Mouse (Mus musculus): ENCODE measurements around the gene Plekhm3. TPM values are rescaled to one million over a fixed set of nuclear protein-coding genes. Genes with fewer than 3 reads are reported as not detected.

Plekhm3 gene
- polyA plus RNA-seq, 1 experiment: 4.8 TPM

DNA sequence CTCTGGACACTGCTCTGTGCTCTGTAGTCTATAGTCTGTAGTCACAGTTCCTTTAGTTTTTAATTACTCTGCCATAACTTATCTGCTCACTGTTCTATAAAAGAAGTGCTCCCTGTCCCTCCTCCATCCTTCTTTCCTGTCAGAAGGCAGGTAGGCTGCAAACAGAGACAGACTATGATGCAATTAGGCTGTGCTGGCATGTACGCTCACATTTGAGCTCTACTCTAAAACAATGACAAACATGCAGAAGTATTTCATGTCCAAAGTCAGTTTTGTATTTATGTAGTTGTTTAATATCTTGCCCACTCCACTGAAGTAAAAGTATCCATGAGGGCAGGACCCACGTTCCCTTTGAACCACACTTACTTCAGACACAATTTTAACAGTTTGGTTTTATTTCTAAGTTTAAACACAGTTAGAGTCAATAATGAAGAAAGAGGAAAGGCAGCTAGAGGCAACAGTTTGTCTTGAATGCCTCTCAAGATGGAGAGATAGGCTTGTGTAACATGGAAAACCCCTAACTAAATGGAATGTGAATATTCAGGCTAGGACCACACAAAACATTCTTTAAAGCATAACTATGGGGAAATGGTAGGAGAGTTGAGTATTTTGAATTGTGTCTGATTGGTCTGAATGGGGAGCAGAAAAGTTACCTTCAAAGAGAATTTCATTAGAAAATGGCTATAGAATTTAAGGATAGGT is 69.0 kb downstream of the Plekhm3 start:
- H3K27me3 ChIP-seq (ENCODE audit: control insufficient read depth, insufficient read depth, low read length): no peaks in the 10 kb centered on the region
- 90% methylated on average over 2 of the region's 2 CpGs for WGBS
- peaks cover 12% of the 10 kb centered on the region for H3K4me1 ChIP-seq (replicated peaks; ENCODE audit: control insufficient read depth, insufficient read depth, low read length)
- TF ChIP-seq POLR2A (IDR thresholded peaks at IDR 0.05; ENCODE audit: control insufficient read depth, extremely low read depth, insufficient read depth, low read length, poor library complexity) (no peak), CTCF (IDR thresholded peaks at IDR 0.05; ENCODE audit: borderline replicate concordance, control insufficient read depth, extremely low read depth, insufficient read depth, low read length, poor library complexity) (no peak)
- no peak overlapping the region for H3K27ac ChIP-seq (ENCODE audit: control insufficient read depth, insufficient read depth, low read length)
- DNase-seq: no peak
- H3K4me3 ChIP-seq (ENCODE audit: control insufficient read depth, insufficient read depth, low read length): no peak overlapping the region
- H3K36me3 ChIP-seq (ENCODE audit: control insufficient read depth, insufficient read depth, low read length): no peaks in the 10 kb centered on the region

DNA sequence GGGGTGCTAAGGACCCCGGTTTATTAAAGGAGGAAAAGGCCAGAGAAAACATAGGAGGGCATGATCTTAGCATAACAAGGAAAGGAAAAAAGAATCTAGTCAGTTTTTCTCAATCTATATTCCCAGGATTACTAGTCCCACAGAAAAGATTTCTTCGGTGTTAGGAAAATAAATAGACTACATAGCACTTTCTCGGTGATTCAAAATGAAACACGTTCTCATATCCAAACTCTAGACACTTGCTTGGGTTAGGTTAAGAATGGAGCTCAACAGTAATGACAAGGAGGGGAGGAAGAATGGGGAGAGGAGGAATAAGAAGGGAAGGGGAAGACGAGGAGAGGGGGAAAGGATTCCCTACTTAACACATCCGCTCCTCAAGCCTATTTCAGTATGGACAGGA is 69.9 kb downstream of the Plekhm3 start:
- no peak for DNase-seq
- no peak overlapping the region for H3K27ac ChIP-seq (ENCODE audit: control insufficient read depth, insufficient read depth, low read length)
- no peaks in the 10 kb centered on the region for H3K27me3 ChIP-seq (ENCODE audit: control insufficient read depth, insufficient read depth, low read length)
- H3K4me1 ChIP-seq (replicated peaks; ENCODE audit: control insufficient read depth, insufficient read depth, low read length): peaks cover 12% of the 10 kb centered on the region
- 94% methylated on average over 6 of the region's 6 CpGs for WGBS
- no peaks in the 10 kb centered on the region for H3K36me3 ChIP-seq (ENCODE audit: control insufficient read depth, insufficient read depth, low read length)
- no peak overlapping the region for H3K4me3 ChIP-seq (ENCODE audit: control insufficient read depth, insufficient read depth, low read length)
- TF ChIP-seq CTCF (IDR thresholded peaks at IDR 0.05; ENCODE audit: borderline replicate concordance, control insufficient read depth, extremely low read depth, insufficient read depth, low read length, poor library complexity) (no peak), POLR2A (IDR thresholded peaks at IDR 0.05; ENCODE audit: control insufficient read depth, extremely low read depth, insufficient read depth, low read length, poor library complexity) (no peak)

GRCm38 (mm10) chr1:64885328-64885727 is 71.3 kb downstream of the Plekhm3 start:
- Histone ChIP-seq H3K36me3 (ENCODE audit: control insufficient read depth, insufficient read depth, low read length) (no peaks in the 10 kb centered on the region), H3K27ac (ENCODE audit: control insufficient read depth, insufficient read depth, low read length) (no peak overlapping the region), H3K27me3 (ENCODE audit: control insufficient read depth, insufficient read depth, low read length) (no peaks in the 10 kb centered on the region), H3K4me3 (ENCODE audit: control insufficient read depth, insufficient read depth, low read length) (no peak overlapping the region), H3K4me1 (replicated peaks; ENCODE audit: control insufficient read depth, insufficient read depth, low read length) (peaks cover 12% of the 10 kb centered on the region)
- no peak for TF ChIP-seq CTCF (IDR thresholded peaks at IDR 0.05; ENCODE audit: borderline replicate concordance, control insufficient read depth, extremely low read depth, insufficient read depth, low read length, poor library complexity)
- TF ChIP-seq POLR2A (IDR thresholded peaks at IDR 0.05; ENCODE audit: control insufficient read depth, extremely low read depth, insufficient read depth, low read length, poor library complexity): no peak
- WGBS: 98% methylated on average over 3 of the region's 3 CpGs
- no peak for DNase-seq

DNA sequence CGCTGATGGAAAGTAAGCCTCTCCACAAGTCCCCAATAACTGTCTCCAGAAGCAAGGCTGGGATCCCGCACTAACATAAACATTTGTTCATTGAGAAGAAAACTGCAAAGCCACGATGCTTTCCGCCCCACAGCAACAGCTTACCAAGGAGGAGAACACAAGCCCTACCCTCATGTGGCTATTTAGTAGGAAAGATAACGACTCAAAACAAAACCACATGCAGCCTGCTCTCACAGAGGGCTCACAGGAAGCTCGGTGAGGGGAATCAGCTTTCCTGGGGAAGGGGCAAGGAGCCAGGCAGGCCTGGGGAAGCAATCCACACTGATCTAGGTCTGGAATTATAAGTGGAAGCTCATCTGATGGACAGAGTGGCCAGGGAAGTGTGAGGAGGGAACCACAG is 72.6 kb downstream of the Plekhm3 start:
- no peak for TF ChIP-seq CTCF (IDR thresholded peaks at IDR 0.05; ENCODE audit: borderline replicate concordance, control insufficient read depth, extremely low read depth, insufficient read depth, low read length, poor library complexity)
- no peak for TF ChIP-seq POLR2A (IDR thresholded peaks at IDR 0.05; ENCODE audit: control insufficient read depth, extremely low read depth, insufficient read depth, low read length, poor library complexity)
- no peak for DNase-seq
- no peaks in the 10 kb centered on the region for H3K27me3 ChIP-seq (ENCODE audit: control insufficient read depth, insufficient read depth, low read length)
- WGBS: 15% methylated on average over 6 of the region's 6 CpGs
- H3K4me1 ChIP-seq (replicated peaks; ENCODE audit: control insufficient read depth, insufficient read depth, low read length): peaks cover 12% of the 10 kb centered on the region
- H3K4me3 ChIP-seq (ENCODE audit: control insufficient read depth, insufficient read depth, low read length): no peak overlapping the region
- H3K27ac ChIP-seq (ENCODE audit: control insufficient read depth, insufficient read depth, low read length): no peak overlapping the region; the same call in 1 of the 2 replicates
- H3K36me3 ChIP-seq (ENCODE audit: control insufficient read depth, insufficient read depth, low read length): no peaks in the 10 kb centered on the region

GRCm38 (mm10) chr1:64880613-64881012 is 76.0 kb downstream of the Plekhm3 start:
- TF ChIP-seq POLR2A (IDR thresholded peaks at IDR 0.05; ENCODE audit: control insufficient read depth, extremely low read depth, insufficient read depth, low read length, poor library complexity) (no peak), CTCF (IDR thresholded peaks at IDR 0.05; ENCODE audit: borderline replicate concordance, control insufficient read depth, extremely low read depth, insufficient read depth, low read length, poor library complexity) (no peak)
- peaks cover 18% of the 10 kb centered on the region for H3K4me1 ChIP-seq (replicated peaks; ENCODE audit: control insufficient read depth, insufficient read depth, low read length)
- no peaks in the 10 kb centered on the region for H3K27me3 ChIP-seq (ENCODE audit: control insufficient read depth, insufficient read depth, low read length)
- 97% methylated on average over 3 of the region's 3 CpGs for WGBS
- no peak overlapping the region for H3K27ac ChIP-seq (ENCODE audit: control insufficient read depth, insufficient read depth, low read length)
- no peaks in the 10 kb centered on the region for H3K36me3 ChIP-seq (ENCODE audit: control insufficient read depth, insufficient read depth, low read length)
- no peak for DNase-seq
- no peak overlapping the region for H3K4me3 ChIP-seq (ENCODE audit: control insufficient read depth, insufficient read depth, low read length)

DNA sequence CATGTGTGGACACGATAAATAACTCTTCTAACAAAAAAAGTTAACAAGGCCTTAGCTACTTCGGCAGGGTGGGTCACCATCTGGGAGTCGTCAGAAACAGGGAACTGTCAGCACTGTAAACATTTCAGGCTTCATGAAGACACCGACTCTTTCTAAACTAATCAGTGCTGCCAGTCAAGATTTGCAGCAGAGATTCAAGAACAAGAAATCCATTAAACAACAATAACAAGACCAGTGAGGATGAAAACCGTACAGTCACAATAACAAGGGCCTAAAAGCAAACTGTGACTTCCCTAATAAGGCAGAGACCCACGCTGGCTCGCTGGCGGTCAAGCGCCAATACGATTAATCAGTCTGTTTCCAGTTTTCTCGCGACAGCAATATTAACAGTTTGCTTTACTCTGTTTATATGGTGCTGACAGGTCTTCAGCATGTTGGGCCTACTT is 77.8 kb downstream of the Plekhm3 start:
- 94% methylated on average over 12 of the region's 12 CpGs for WGBS
- TF ChIP-seq CTCF (IDR thresholded peaks at IDR 0.05; ENCODE audit: borderline replicate concordance, control insufficient read depth, extremely low read depth, insufficient read depth, low read length, poor library complexity) (no peak), POLR2A (IDR thresholded peaks at IDR 0.05; ENCODE audit: control insufficient read depth, extremely low read depth, insufficient read depth, low read length, poor library complexity) (no peak)

More for the DNA sequence above, 77.8 kb downstream of the Plekhm3 start:
- H3K27ac ChIP-seq (ENCODE audit: control insufficient read depth, insufficient read depth, low read length): no peak overlapping the region
- no peak overlapping the region for H3K4me3 ChIP-seq (ENCODE audit: control insufficient read depth, insufficient read depth, low read length)
- no peaks in the 10 kb centered on the region for H3K36me3 ChIP-seq (ENCODE audit: control insufficient read depth, insufficient read depth, low read length)
- H3K4me1 ChIP-seq (replicated peaks; ENCODE audit: control insufficient read depth, insufficient read depth, low read length): peaks cover 14% of the 10 kb centered on the region
- no peak for DNase-seq
- no peaks in the 10 kb centered on the region for H3K27me3 ChIP-seq (ENCODE audit: control insufficient read depth, insufficient read depth, low read length)

All from thymus, adult 2 months (tissue).